Mouse (Mus musculus) cerebellum, adult 11 months (tissue): ENCODE results near the gene Pam.

Experiments used
- DNase-seq: peaks from one replicate; pipeline ENCODE4 v3.0.0; 2022

The Pam gene

GRCm38 (mm10) chr1:97754392-97754791 lies 341.1 kb downstream of the Pam start:
- no peak for DNase-seq

GRCm38 (mm10) chr1:97753216-97753615 lies 342.2 kb downstream of the Pam start:
- no peak for DNase-seq

- DNase-seq = no peak
Measured at GRCm38 (mm10) chr1:97748163-97748562, 347.3 kb downstream of the Pam start.

- DNase-seq = no peak
Measured at GRCm38 (mm10) chr1:97746261-97746660, 349.2 kb downstream of the Pam start.

- no peak for DNase-seq
Measured at GRCm38 (mm10) chr1:97745712-97746111, 349.7 kb downstream of the Pam start.
